Mouse (Mus musculus) kidney, adult 2 months (tissue): ENCODE results near the gene Rer1.

Experiments used
- CTCF ChIP-seq: fragments of 200-500 bp; conservative IDR thresholded peaks from 2 replicates; pipeline ENCODE4 v1.5.1; 2011; ENCODE audit warnings: low read depth, mild to moderate bottlenecking, control low read depth, low read length, moderate library complexity, mixed read lengths; ENCODE audit not compliant: insufficient read depth, insufficient read length
- POLR2A ChIP-seq: fragments of 200-500 bp; IDR thresholded peaks from one replicate; pipeline ENCODE4 v1.6.1; 2011; ENCODE audit warnings: low read depth, low read length, control low read depth

DNA sequence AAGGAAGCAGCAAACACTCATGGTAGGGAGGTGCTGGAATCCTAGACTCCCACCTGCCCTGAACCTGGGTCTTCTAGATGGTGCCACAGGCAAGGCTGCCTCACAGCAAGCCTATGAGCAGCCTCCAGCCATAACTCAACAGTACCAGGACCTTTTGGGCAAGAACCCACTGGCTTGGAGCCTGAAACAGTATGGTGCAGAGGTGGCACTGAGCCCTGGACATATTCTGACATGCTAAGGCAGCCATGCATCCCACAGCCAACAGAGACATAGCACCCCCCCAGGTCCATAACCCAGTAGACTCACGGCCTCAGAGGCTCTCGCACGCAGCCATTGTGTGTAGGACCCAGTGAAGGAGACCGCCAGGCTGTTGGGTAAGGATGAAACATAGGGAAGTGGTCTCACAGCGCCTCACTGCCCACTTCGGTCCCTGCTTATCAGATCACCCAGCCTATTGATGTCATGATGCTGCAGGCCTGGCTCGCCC lies 48.5 kb upstream of the Rer1 start:
- TF ChIP-seq POLR2A (no peak), CTCF (no peak)
